Comparison of ENCODE assay signal across 8 mouse cellular contexts in genomic region chr10:30600094-30600534, GRCm38 (mm10). TPM values are rescaled to one million over a fixed set of nuclear protein-coding genes. Genes with fewer than 3 reads are reported as not detected.
DNase-seq lines count a peak whose midpoint lies in the region; ATAC-seq lines count a peak whose summit lies in the region.

No protein-coding gene starts in this region.

- peak overlapping the region; percentile 89 for H3K4me2 ChIP-seq in heart, embryonic 14.5 days (ENCODE audit: low read length)
- peak overlapping the region; percentile 73 for H3K4me2 ChIP-seq in liver, embryonic 11.5 days
- peak overlapping the region; percentile 59 for H3K4me2 ChIP-seq in stomach, embryonic 14.5 days (replicated peaks; ENCODE audit: low read depth, low read length)

- H3K27ac ChIP-seq in heart, embryonic 14.5 days (replicated peaks in 1 of 2; ENCODE audit: control insufficient read depth in 1 of 2, insufficient read depth in 1 of 2, low read depth in 2 of 2, low read length in 2 of 2), result peak overlapping the region; percentile 84 to 87; a peak in 3 of 4 replicates
- peak overlapping the region; percentile 79 for H3K27ac ChIP-seq in liver, embryonic 11.5 days (ENCODE audit: low read depth, low read length)
- peak overlapping the region; percentile 86; the same call in 1 of the 2 replicates for H3K27ac ChIP-seq in stomach, embryonic 14.5 days (ENCODE audit: low read length)

- H3K4me3 ChIP-seq in heart, embryonic 14.5 days (ENCODE audit: control insufficient read depth in 1 of 2, insufficient read depth in 1 of 2, low read depth in 1 of 2, low read length in 2 of 2), result peak overlapping the region; percentile 83 to 90
- peak overlapping the region; percentile 84 for H3K4me3 ChIP-seq in liver, embryonic 11.5 days (ENCODE audit: low read depth, low read length)
- peak overlapping the region; percentile 84 for H3K4me3 ChIP-seq in stomach, embryonic 14.5 days (ENCODE audit: low read depth, low read length)

- ATAC-seq in heart, embryonic 14.5 days (ENCODE audit: insufficient number of reproducible peaks, insufficient read depth, low FRiP score, low read depth), result no peak; the same call in 1 of the 2 replicates
- peak; percentile 23; the same call in 1 of the 2 replicates for ATAC-seq in erythroid progenitor cell, adult 5-6 weeks (replicated peaks; ENCODE audit: low FRiP score, poor library complexity, severe bottlenecking)
- ATAC-seq in liver, embryonic 11.5 days (replicated peaks; ENCODE audit: low FRiP score), result peak; percentile 84
- ATAC-seq in stomach, embryonic 14.5 days (ENCODE audit: insufficient number of reproducible peaks, insufficient read depth, low FRiP score, low read depth), result peak; percentile 79

- H3K36me3 ChIP-seq in heart, embryonic 14.5 days (ENCODE audit: control insufficient read depth, insufficient read depth, low read length), result peaks cover 25% of the 10 kb centered on the region
- H3K36me3 ChIP-seq in liver, embryonic 11.5 days (ENCODE audit: control insufficient read depth, insufficient read depth, low read length), result 0 out of 2 replicates have a peak, but pooled peaks cover 7% of the 10 kb centered on the region
- peaks cover 12% of the 10 kb centered on the region for H3K36me3 ChIP-seq in stomach, embryonic 14.5 days (ENCODE audit: control insufficient read depth, insufficient read depth, low read length)

- H3K9me3 ChIP-seq in heart, embryonic 14.5 days (ENCODE audit: control insufficient read depth, low read length), result no peaks in the 10 kb centered on the region
- no peaks in the 10 kb centered on the region for H3K9me3 ChIP-seq in liver, embryonic 11.5 days (ENCODE audit: control insufficient read depth, low read length)
- H3K9me3 ChIP-seq in stomach, embryonic 14.5 days (ENCODE audit: control insufficient read depth, low read depth, low read length), result no peaks in the 10 kb centered on the region

- peak overlapping the region; percentile 89 for H3K9ac ChIP-seq in heart, embryonic 14.5 days (ENCODE audit: low read length)
- H3K9ac ChIP-seq in liver, embryonic 11.5 days (ENCODE audit: low read depth, low read length), result peak overlapping the region; percentile 85
- H3K9ac ChIP-seq in stomach, embryonic 14.5 days (replicated peaks; ENCODE audit: low read depth, low read length), result peak overlapping the region; percentile 80

- no peak for DNase-seq in heart, adult 8-10 months (ENCODE audit: low spot score)
- peak; percentile 48 for DNase-seq in ES-CJ7 (ENCODE audit: low read depth, low spot score)
- no peak for DNase-seq in liver, embryonic 11.5 days (ENCODE audit: low spot score)
- DNase-seq in retina, postnatal 1 day, result no peak
- no peak for DNase-seq in embryo, embryonic 9.5 days (ENCODE audit: extremely low spot score)

- peaks cover 0 to 10% of the 10 kb centered on the region in 2 experiments; a peak in 2 of 4 replicates for H3K4me1 ChIP-seq in heart, embryonic 14.5 days (ENCODE audit: control insufficient read depth in 2 of 2, insufficient read depth in 2 of 2, low read length in 2 of 2)
- peaks cover 7% of the 10 kb centered on the region for H3K4me1 ChIP-seq in liver, embryonic 11.5 days (replicated peaks; ENCODE audit: control insufficient read depth, insufficient read depth, low read length)
- H3K4me1 ChIP-seq in stomach, embryonic 14.5 days (ENCODE audit: control insufficient read depth, insufficient read depth, low read length), result peaks cover 5% of the 10 kb centered on the region; the same call in 1 of the 2 replicates

- WGBS in heart, embryonic 14.5 days, result under 1% methylated on average over 26 of the region's 27 CpGs
- under 1% methylated on average over 27 of the region's 27 CpGs for WGBS in liver, embryonic 11.5 days
- under 1% methylated on average over 27 of the region's 27 CpGs for WGBS in stomach, embryonic 14.5 days

- H3K27me3 ChIP-seq in heart, embryonic 14.5 days (ENCODE audit: control insufficient read depth, insufficient read depth, low read length), result no peaks in the 10 kb centered on the region
- no peaks in the 10 kb centered on the region for H3K27me3 ChIP-seq in liver, embryonic 11.5 days (replicated peaks; ENCODE audit: control insufficient read depth, insufficient read depth, low read length)
- H3K27me3 ChIP-seq in stomach, embryonic 14.5 days (ENCODE audit: control insufficient read depth, insufficient read depth, low read length), result no peaks in the 10 kb centered on the region

RNA-seq across cellular contexts. Expression of gene Trmt11, which starts 0.4 kb away (rescaled TPM):
- 14.9 and 17.2 TPM in 2 replicates for polyA plus RNA-seq in heart, embryonic 14.5 days (2014; fragmentation: Nextera tagmentation; extraction: Ambion mirVana)
- total RNA-seq in heart, adult 8-10 months (2022), result 1 to 10 TPM; 4.9 to 8.2 (median 5.4) TPM
- 9.6 and 13.0 TPM in 2 replicates for total RNA-seq in erythroid progenitor cell, adult 5-6 weeks (2015; ENCODE audit: low replicate concordance)
- total RNA-seq in erythroid progenitor cell, adult 5-6 weeks (2017; ENCODE audit: low replicate concordance), result 11.4 and 26.8 TPM in 2 replicates
- polyA plus RNA-seq in liver, embryonic 11.5 days (2014; fragmentation: Nextera tagmentation; extraction: Ambion mirVana), result 38.3 and 40.9 TPM in 2 replicates
- 33.4 and 33.7 TPM in 2 replicates for polyA plus RNA-seq in stomach, embryonic 14.5 days (2014; fragmentation: Nextera tagmentation; extraction: Ambion mirVana)

RNA-seq across cellular contexts. Expression of gene Hint3, which starts 29.3 kb away (rescaled TPM):
- 35.5 and 35.8 TPM in 2 replicates for polyA plus RNA-seq in heart, embryonic 14.5 days (2014; fragmentation: Nextera tagmentation; extraction: Ambion mirVana)
- 100 to 1,000 TPM in 1 of 4 experiments, 10 to 100 TPM in 3; 87.7 to 103 (median 95.8) TPM for total RNA-seq in heart, adult 8-10 months (2022)
- total RNA-seq in erythroid progenitor cell, adult 5-6 weeks (2015; ENCODE audit: low replicate concordance), result 12.6 and 15.5 TPM in 2 replicates
- total RNA-seq in erythroid progenitor cell, adult 5-6 weeks (2017; ENCODE audit: low replicate concordance), result 11.9 and 17.5 TPM in 2 replicates
- 18.6 and 19.3 TPM in 2 replicates for polyA plus RNA-seq in liver, embryonic 11.5 days (2014; fragmentation: Nextera tagmentation; extraction: Ambion mirVana)
- polyA plus RNA-seq in stomach, embryonic 14.5 days (2014; fragmentation: Nextera tagmentation; extraction: Ambion mirVana), result 25.4 and 26.9 TPM in 2 replicates
